Mouse (Mus musculus): Measurements from ENCODE around the gene Apobec2. TPM values are rescaled to one million over a fixed set of nuclear protein-coding genes. Genes with fewer than 3 reads are reported as not detected.
A peak's percentile ranks its signal among the peaks of the same experiment; 100 is the strongest.
"Not testable (repeated sequence)": the region's sequence is repeated elsewhere in the genome, so short reads cannot be mapped to it uniquely, and the experiment has no call there.

The Apobec2 gene
- 0.46 and 0.58 TPM in 2 replicates for polyA plus RNA-seq (2015; fragmentation: Nextera tagmentation; extraction: Ambion mirVana)

DNA sequence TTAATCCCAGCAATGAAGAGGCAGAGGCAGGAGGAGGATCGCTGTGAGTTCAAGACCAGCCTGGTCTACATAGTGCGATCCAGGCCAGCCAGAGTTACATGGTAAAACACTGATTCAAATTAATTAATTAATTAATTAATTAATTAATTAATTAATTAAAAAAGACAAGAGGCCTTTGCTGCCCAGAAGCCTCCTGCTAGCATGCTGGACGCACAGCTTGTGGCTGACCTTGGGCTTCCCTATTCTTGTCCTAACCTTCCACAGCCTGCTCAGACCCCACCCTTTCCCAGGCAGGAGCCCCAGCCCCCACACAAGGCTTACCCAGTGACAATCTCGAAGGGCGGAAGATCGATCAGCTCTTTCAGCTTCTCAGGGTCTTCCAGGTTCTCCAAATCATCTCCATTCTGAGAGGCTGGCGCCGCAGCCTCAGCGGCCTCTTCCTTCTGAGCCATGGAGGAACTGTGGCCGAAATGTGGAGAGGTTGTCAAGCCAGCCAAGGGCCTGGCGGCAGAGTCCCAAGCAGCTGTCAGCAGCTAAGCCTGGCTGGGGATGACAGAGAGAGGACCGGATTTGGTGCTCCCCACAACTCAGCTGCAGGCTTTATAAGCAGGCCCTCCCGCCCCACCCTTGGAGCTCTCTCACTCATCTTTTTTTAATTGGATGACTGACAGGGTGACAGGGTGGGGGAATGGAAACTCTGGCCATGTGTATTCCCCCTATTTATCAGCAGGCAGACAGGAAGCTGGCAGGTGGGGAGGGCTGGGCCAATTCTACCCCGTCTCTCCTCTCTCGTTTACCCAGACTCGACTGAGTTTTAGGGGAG, at the start of gene Apobec2:
Gene Apobec2, minus strand, starts transcription at position 773 of the 823 bp plus-strand sequence.
- WGBS = 73% methylated on average over 16 of the region's 16 CpGs
- no peak within 1 kb of the TSS for H3K4me3 ChIP-seq (replicated peaks)
- no peak within 1 kb of the TSS for H3K9ac ChIP-seq (replicated peaks)
- no peaks in the 10 kb centered on the region for H3K27me3 ChIP-seq
- H3K4me1 ChIP-seq (replicated peaks) = peaks cover 6% of the 10 kb centered on the region; the same call in 1 of the 2 replicates
- ATAC-seq = 0 out of 2 replicates have a peak, but pooled peaks have one; percentile 24
- no peak within 1 kb of the TSS for H3K27ac ChIP-seq
- no peaks in the 10 kb centered on the region for H3K9me3 ChIP-seq
- H3K4me2 ChIP-seq (replicated peaks) = no peak within 1 kb of the TSS
- H3K36me3 ChIP-seq = no peaks in the 10 kb centered on the region

GRCm38 (mm10) chr17:48479952-48480351, 47.2 kb upstream of the Apobec2 start:
- no peaks in the 10 kb centered on the region for H3K27me3 ChIP-seq
- no peak overlapping the region for H3K27ac ChIP-seq
- no peak overlapping the region for H3K4me2 ChIP-seq (replicated peaks)
- H3K9me3 ChIP-seq = no peaks in the 10 kb centered on the region
- H3K9ac ChIP-seq (replicated peaks) = no peak overlapping the region
- no peak for ATAC-seq
- no peaks in the 10 kb centered on the region for H3K36me3 ChIP-seq
- 91% methylated on average over 10 of the region's 10 CpGs for WGBS
- H3K4me1 ChIP-seq (replicated peaks) = no peaks in the 10 kb centered on the region
- no peak overlapping the region for H3K4me3 ChIP-seq (replicated peaks)

- 91% methylated on average over 8 of the region's 8 CpGs for WGBS
- no peaks in the 10 kb centered on the region for H3K27me3 ChIP-seq
- H3K27ac ChIP-seq = no peak overlapping the region
- no peaks in the 10 kb centered on the region for H3K9me3 ChIP-seq
- H3K4me2 ChIP-seq (replicated peaks) = no peak overlapping the region
- no peak overlapping the region for H3K9ac ChIP-seq (replicated peaks)
- no peak for ATAC-seq
- H3K4me3 ChIP-seq (replicated peaks) = no peak overlapping the region
- no peaks in the 10 kb centered on the region for H3K4me1 ChIP-seq (replicated peaks)
- H3K36me3 ChIP-seq = no peaks in the 10 kb centered on the region
These were observed 42.7 kb upstream of the Apobec2 start for GRCm38 (mm10) chr17:48475444-48475843.

GRCm38 (mm10) chr17:48474282-48474681, 41.6 kb upstream of the Apobec2 start:
- H3K4me1 ChIP-seq (replicated peaks); H3K4me3 ChIP-seq (replicated peaks); H3K36me3 ChIP-seq; H3K4me2 ChIP-seq (replicated peaks); H3K27me3 ChIP-seq; H3K9ac ChIP-seq (replicated peaks); ATAC-seq; H3K27ac ChIP-seq; H3K9me3 ChIP-seq: not testable (repeated sequence)
- WGBS = 89% methylated on average over 6 of the region's 6 CpGs

DNA sequence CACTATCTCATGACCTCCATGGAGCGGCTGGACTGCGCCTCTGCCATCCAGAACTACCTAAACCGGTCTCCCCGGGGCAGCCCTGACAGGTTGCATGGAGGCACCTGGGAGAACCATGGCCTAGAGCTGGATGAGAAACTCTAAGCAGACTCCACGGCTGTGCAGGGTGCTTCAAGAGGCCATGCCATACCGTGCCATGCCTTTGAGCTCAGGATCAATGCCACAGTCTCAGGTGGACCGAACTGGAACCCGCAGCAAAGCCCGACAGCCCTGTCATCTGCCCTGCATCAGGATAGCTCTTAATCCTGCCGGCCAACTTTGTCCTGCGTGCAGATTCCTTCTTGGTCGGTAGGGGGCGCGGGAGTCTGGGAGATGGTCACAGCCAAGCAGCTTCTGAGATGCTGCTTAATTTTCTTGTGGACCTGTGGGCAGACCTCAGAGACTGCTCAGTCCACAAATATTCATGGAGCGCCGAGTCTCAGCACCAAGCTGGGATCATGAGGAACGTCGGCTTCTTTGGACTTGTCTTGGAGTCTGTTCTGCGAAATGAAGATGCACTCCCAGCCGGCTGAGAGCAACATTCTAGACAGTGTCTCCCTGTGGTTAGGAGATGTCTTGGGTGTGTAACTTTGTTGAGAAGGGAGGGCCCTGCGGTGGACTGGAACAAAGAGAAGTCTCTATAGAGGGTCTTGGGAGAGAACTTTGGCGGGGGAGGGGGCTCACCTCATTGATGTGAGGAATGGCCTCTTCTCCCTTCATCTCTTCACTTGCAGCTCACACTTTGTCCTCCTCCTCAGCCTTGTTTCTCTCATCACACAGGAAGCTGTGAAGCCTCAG, 34.9 kb upstream of the Apobec2 start:
- H3K27me3 ChIP-seq = peaks cover 8% of the 10 kb centered on the region
- peak; percentile 93 for ATAC-seq
- 0 out of 2 replicates have a peak overlapping the region, but pooled peaks have one; percentile 28 for H3K9ac ChIP-seq (replicated peaks)
- H3K27ac ChIP-seq = no peak overlapping the region
- H3K4me3 ChIP-seq (replicated peaks) = peak overlapping the region; percentile 25
- no peaks in the 10 kb centered on the region; the same call in 1 of the 2 replicates for H3K4me1 ChIP-seq (replicated peaks)
- 11% methylated on average over 22 of the region's 22 CpGs for WGBS
- H3K9me3 ChIP-seq = no peaks in the 10 kb centered on the region
- no peaks in the 10 kb centered on the region for H3K36me3 ChIP-seq
- peak overlapping the region; percentile 44 for H3K4me2 ChIP-seq (replicated peaks)

DNA sequence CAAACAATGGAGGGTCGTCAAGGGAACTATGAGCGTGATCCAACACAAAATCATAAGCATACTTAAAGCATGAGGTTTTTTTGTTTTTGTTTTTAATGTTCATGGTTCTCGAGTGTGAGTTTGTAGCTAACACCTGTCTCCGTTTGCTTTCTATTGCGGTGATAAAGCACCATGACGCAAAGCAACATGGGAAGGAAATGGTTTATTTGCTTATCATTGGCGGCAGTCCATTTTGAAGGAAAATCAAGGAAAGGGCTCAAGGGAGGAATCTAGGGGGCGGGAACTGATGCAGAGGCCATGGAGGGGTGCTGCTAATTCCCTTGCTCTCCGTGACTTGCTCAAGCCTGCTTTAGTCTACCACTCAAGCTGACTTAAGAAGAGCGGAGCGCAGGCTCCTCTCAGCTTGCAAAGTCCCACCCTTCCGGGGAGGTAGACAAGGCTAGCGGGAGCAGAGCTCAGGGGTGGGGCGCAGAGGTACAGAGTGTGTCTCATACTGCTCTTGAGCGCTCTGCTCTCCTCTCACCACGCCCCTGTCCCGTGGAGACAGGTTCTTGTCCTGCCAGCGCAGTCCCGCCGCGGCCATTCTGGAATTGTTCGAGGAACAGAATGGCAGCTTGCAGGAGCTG, 34.2 kb upstream of the Apobec2 start:
- Histone ChIP-seq H3K27ac (no peak overlapping the region), H3K4me1 (replicated peaks) (no peaks in the 10 kb centered on the region; the same call in 1 of the 2 replicates), H3K9ac (replicated peaks) (0 out of 2 replicates have a peak overlapping the region, but pooled peaks have one; percentile 28), H3K9me3 (no peaks in the 10 kb centered on the region), H3K36me3 (no peaks in the 10 kb centered on the region), H3K4me2 (replicated peaks) (peak overlapping the region; percentile 44), H3K4me3 (replicated peaks) (peak overlapping the region; percentile 25), H3K27me3 (peaks cover 8% of the 10 kb centered on the region)
- ATAC-seq = peak; percentile 71
- 43% methylated on average over 22 of the region's 22 CpGs for WGBS

GRCm38 (mm10) chr17:48463391-48463790, 30.7 kb upstream of the Apobec2 start:
- Histone ChIP-seq H3K9ac (replicated peaks) (no peak overlapping the region), H3K27ac (no peak overlapping the region), H3K4me2 (replicated peaks) (no peak overlapping the region), H3K27me3 (peaks cover 8% of the 10 kb centered on the region), H3K36me3 (no peaks in the 10 kb centered on the region), H3K4me3 (replicated peaks) (no peak overlapping the region), H3K4me1 (replicated peaks) (no peaks in the 10 kb centered on the region; the same call in 1 of the 2 replicates), H3K9me3 (no peaks in the 10 kb centered on the region)
- 86% methylated on average over 4 of the region's 4 CpGs for WGBS
- no peak for ATAC-seq

DNA sequence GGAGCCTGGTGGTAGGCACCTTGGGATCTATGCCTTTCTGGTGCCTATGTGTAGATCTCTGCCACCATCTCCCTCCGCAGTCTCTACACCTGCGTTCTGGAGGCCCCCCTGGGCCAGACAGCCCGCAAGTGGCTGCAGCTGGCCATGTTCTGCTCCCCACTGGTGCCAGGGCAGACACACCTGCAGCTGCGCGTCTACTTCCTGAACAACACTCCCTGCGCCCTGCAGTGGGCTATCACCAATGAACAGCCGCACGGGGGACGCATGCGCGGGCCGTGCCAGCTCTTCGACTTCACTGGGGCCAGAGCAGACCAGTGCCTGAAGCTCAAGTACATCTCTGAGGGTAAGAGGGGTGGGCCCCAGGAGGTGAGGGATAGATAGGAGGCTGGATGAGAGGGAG, 29.4 kb upstream of the Apobec2 start:
- ATAC-seq = no peak
- Histone ChIP-seq H3K9me3 (no peaks in the 10 kb centered on the region), H3K27ac (no peak overlapping the region), H3K36me3 (no peaks in the 10 kb centered on the region), H3K4me3 (replicated peaks) (no peak overlapping the region), H3K4me1 (replicated peaks) (no peaks in the 10 kb centered on the region; the same call in 1 of the 2 replicates), H3K27me3 (peaks cover 4% of the 10 kb centered on the region), H3K4me2 (replicated peaks) (no peak overlapping the region), H3K9ac (replicated peaks) (no peak overlapping the region)
- WGBS = 93% methylated on average over 13 of the region's 13 CpGs

- Histone ChIP-seq H3K9me3 (no peaks in the 10 kb centered on the region), H3K9ac (replicated peaks) (no peak overlapping the region), H3K4me2 (replicated peaks) (no peak overlapping the region), H3K4me3 (replicated peaks) (no peak overlapping the region), H3K36me3 (no peaks in the 10 kb centered on the region), H3K27ac (no peak overlapping the region), H3K27me3 (no peaks in the 10 kb centered on the region), H3K4me1 (replicated peaks) (no peaks in the 10 kb centered on the region)
- 90% methylated on average over 13 of the region's 13 CpGs for WGBS
- ATAC-seq = no peak
These were observed 25.4 kb upstream of the Apobec2 start for GRCm38 (mm10) chr17:48457971-48458653.

DNA sequence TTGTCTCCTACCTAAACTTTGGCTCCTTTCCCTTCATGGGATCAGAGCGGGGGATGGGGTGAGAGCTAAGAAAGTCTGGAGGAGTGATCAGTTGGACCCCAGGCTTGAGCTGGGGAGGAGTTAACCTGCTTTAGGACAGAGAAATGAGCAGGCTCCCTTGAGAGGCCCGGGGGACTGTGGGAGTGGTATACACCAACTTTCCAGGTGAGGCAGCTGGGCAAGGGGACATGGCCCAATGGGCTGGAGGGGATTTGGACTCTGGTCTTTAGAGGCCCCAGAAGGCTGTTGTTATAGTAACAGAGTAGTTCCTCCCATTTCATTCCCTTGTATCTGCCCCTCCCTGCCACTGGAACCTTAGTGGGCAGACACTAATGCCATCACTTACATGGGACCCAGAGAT, 23.2 kb upstream of the Apobec2 start:
- no peak for ATAC-seq
- H3K4me3 ChIP-seq (replicated peaks) = no peak overlapping the region

GRCm38 (mm10) chr17:48454688-48455087, 22.0 kb upstream of the Apobec2 start, which contains the start of gene Unc5cl:
Gene Unc5cl, plus strand, starts transcription at chr17:48454901.
- H3K9me3 ChIP-seq = no peaks in the 10 kb centered on the region
- H3K9ac ChIP-seq (replicated peaks) = no peak within 1 kb of the TSS
- no peaks in the 10 kb centered on the region for H3K27me3 ChIP-seq
- H3K4me2 ChIP-seq (replicated peaks) = no peak within 1 kb of the TSS
- peaks cover 13% of the 10 kb centered on the region; the same call in 1 of the 2 replicates for H3K4me1 ChIP-seq (replicated peaks)
- 62% methylated on average over 11 of the region's 11 CpGs for WGBS
- no peak for ATAC-seq
- no peaks in the 10 kb centered on the region for H3K36me3 ChIP-seq
- H3K27ac ChIP-seq = no peak within 1 kb of the TSS
- H3K4me3 ChIP-seq (replicated peaks) = no peak within 1 kb of the TSS

More for the DNA sequence above, 23.2 kb upstream of the Apobec2 start:
- no peak overlapping the region for H3K4me2 ChIP-seq (replicated peaks)
- no peaks in the 10 kb centered on the region for H3K36me3 ChIP-seq
- H3K27ac ChIP-seq = no peak overlapping the region
- 86% methylated on average over 2 of the region's 2 CpGs for WGBS
- H3K9me3 ChIP-seq = no peaks in the 10 kb centered on the region
- H3K9ac ChIP-seq (replicated peaks) = no peak overlapping the region
- no peaks in the 10 kb centered on the region for H3K27me3 ChIP-seq
- peaks cover 13% of the 10 kb centered on the region; the same call in 1 of the 2 replicates for H3K4me1 ChIP-seq (replicated peaks)
